ENCODE assay signal across 8 mouse cellular contexts in genomic region chr17:46649811-46650210, GRCm38 (mm10). TPM values are rescaled to one million over a fixed set of nuclear protein-coding genes. Genes with fewer than 3 reads are reported as not detected.
DNase-seq lines count a peak whose midpoint lies in the region; ATAC-seq and TF ChIP-seq lines count a peak whose summit lies in the region.

No protein-coding gene starts in this region.

- no peak for TF ChIP-seq RAD21 in MEL (IDR thresholded peaks at IDR 0.05; ENCODE audit: low read depth, low read length)

- no peaks in the 10 kb centered on the region for H3K27me3 ChIP-seq in heart, embryonic 14.5 days (ENCODE audit: control insufficient read depth, insufficient read depth, low read length)
- H3K27me3 ChIP-seq in MEL (ENCODE audit: control insufficient read depth in 1 of 2, insufficient read depth in 2 of 2, low read length in 2 of 2): no peaks in the 10 kb centered on the region
- no peaks in the 10 kb centered on the region for H3K27me3 ChIP-seq in hindbrain, embryonic 10.5 days (ENCODE audit: insufficient read depth, poor library complexity, severe bottlenecking)

- TF ChIP-seq CTCF in MEL (IDR thresholded peaks at IDR 0.05 in 2 of 3, conservative IDR thresholded peaks at IDR 0.05 in 1 of 3; ENCODE audit: control insufficient read depth in 1 of 3, insufficient read depth in 1 of 3, low read depth in 2 of 3, low read length in 3 of 3, poor library complexity in 1 of 3, severe bottlenecking in 1 of 3): no peak

- H3K4me2 ChIP-seq in heart, embryonic 14.5 days (ENCODE audit: low read length): peak overlapping the region; percentile 82

- no peak for TF ChIP-seq EP300 in MEL (IDR thresholded peaks at IDR 0.05; ENCODE audit: low read depth in 1 of 2, low read length in 2 of 2)

- H3K36me3 ChIP-seq in heart, embryonic 14.5 days (ENCODE audit: control insufficient read depth, insufficient read depth, low read length): peaks cover 46% of the 10 kb centered on the region
- H3K36me3 ChIP-seq in MEL (ENCODE audit: control insufficient read depth in 1 of 2, insufficient read depth in 2 of 2, low read length in 2 of 2): peaks cover 0 to 7% of the 10 kb centered on the region in 2 experiments; a peak in 2 of 4 replicates
- peaks cover 54% of the 10 kb centered on the region for H3K36me3 ChIP-seq in hindbrain, embryonic 10.5 days
- peaks cover 4% of the 10 kb centered on the region; the same call in 1 of the 2 replicates for H3K36me3 ChIP-seq in macrophage (ENCODE audit: inconsistent target)

- H3K27ac ChIP-seq in heart, embryonic 14.5 days (replicated peaks in 1 of 2; ENCODE audit: control insufficient read depth in 1 of 2, insufficient read depth in 1 of 2, low read depth in 2 of 2, low read length in 2 of 2): peak overlapping the region; percentile 98
- peak overlapping the region; percentile 36 for H3K27ac ChIP-seq in MEL (ENCODE audit: control insufficient read depth, low read depth, low read length)
- H3K27ac ChIP-seq in hindbrain, embryonic 10.5 days: peak overlapping the region; percentile 96
- 0 out of 2 replicates have a peak overlapping the region, but pooled peaks have one; percentile 13 for H3K27ac ChIP-seq in macrophage

- peak overlapping the region; percentile 94 for H3K9ac ChIP-seq in heart, embryonic 14.5 days (ENCODE audit: low read length)
- H3K9ac ChIP-seq in MEL (ENCODE audit: control insufficient read depth, low read depth, low read length, poor library complexity, severe bottlenecking): peak overlapping the region; percentile 83

- H3K79me2 ChIP-seq in MEL (ENCODE audit: control insufficient read depth, insufficient read depth, low read length, poor library complexity) (peaks cover 16% of the 10 kb centered on the region), macrophage (ENCODE audit: inconsistent target) (peaks cover 16% of the 10 kb centered on the region)

- 28% methylated on average over 15 of the region's 15 CpGs for WGBS in heart, embryonic 14.5 days
- WGBS in hindbrain, embryonic 10.5 days: 39% methylated on average over 15 of the region's 15 CpGs
- WGBS in macrophage (ENCODE audit: missing documents): 44% methylated on average over 15 of the region's 15 CpGs

- TF ChIP-seq POLR2A in MEL (IDR thresholded peaks at IDR 0.05; ENCODE audit: control insufficient read depth in 1 of 2, insufficient read depth in 1 of 2, low read depth in 1 of 2, low read length in 2 of 2, poor library complexity in 1 of 2): no peak

- H3K4me3 ChIP-seq in heart, embryonic 14.5 days (ENCODE audit: control insufficient read depth in 1 of 2, insufficient read depth in 1 of 2, low read depth in 1 of 2, low read length in 2 of 2): peak overlapping the region; percentile 76 to 91
- H3K4me3 ChIP-seq in MEL (ENCODE audit: control insufficient read depth in 1 of 2, insufficient read depth in 1 of 2, low read depth in 2 of 2, low read length in 2 of 2) (peak overlapping the region; percentile 78 to 99), macrophage (ENCODE audit: inconsistent target) (peak overlapping the region; percentile 15)
- peak overlapping the region; percentile 65 for H3K4me3 ChIP-seq in hindbrain, embryonic 10.5 days

- no peak for DNase-seq in heart, adult 8-10 months (ENCODE audit: low spot score)
- no peak for DNase-seq in MEL (ENCODE audit: low read depth, low spot score)
- no peak for DNase-seq in hindbrain, embryonic 10.5 days (ENCODE audit: low spot score)
- DNase-seq in left cerebral cortex, postnatal 4 days: no peak
- no peak for DNase-seq in frontal cortex, postnatal 36 days (ENCODE audit: low spot score in 2 of 2)
- DNase-seq in spleen, adult 12 weeks (ENCODE audit: low spot score): no peak

- no peaks in the 10 kb centered on the region for H3K9me3 ChIP-seq in heart, embryonic 14.5 days (ENCODE audit: control insufficient read depth, low read length)
- no peaks in the 10 kb centered on the region for H3K9me3 ChIP-seq in MEL (replicated peaks; ENCODE audit: insufficient read depth, low read length)
- H3K9me3 ChIP-seq in hindbrain, embryonic 10.5 days: no peaks in the 10 kb centered on the region

- ATAC-seq in heart, embryonic 14.5 days (ENCODE audit: insufficient number of reproducible peaks, insufficient read depth, low FRiP score, low read depth): no peak

- peaks cover 23 to 42% of the 10 kb centered on the region in 2 experiments for H3K4me1 ChIP-seq in heart, embryonic 14.5 days (ENCODE audit: control insufficient read depth in 2 of 2, insufficient read depth in 2 of 2, low read length in 2 of 2)
- H3K4me1 ChIP-seq in MEL (ENCODE audit: control insufficient read depth in 1 of 2, insufficient read depth in 2 of 2, low read length in 2 of 2): peaks cover 6 to 11% of the 10 kb centered on the region in 2 experiments; a peak in 3 of 4 replicates
- peaks cover 59% of the 10 kb centered on the region for H3K4me1 ChIP-seq in hindbrain, embryonic 10.5 days (replicated peaks)

- intact Hi-C loops in left cerebral cortex, postnatal 4 days (cut with DNase I): loop anchor here (10.0 kb wide), 1 partner anchor 95 kb away; the partner anchor contains the start of gene Srf

RNA-seq across cellular contexts. Expression of gene Cul7, which starts 0.3 kb away (rescaled TPM):
- polyA plus RNA-seq in heart, embryonic 14.5 days (2014; fragmentation: Nextera tagmentation; extraction: Ambion mirVana): 31.3 and 34.3 TPM in 2 replicates
- 10 to 100 TPM; 16.5 to 21.2 (median 18.7) TPM for total RNA-seq in heart, adult 8-10 months (2022)
- total RNA-seq in MEL (2012; rRNA removed): 32.6 and 35.1 TPM in 2 replicates
- polyA plus RNA-seq in MEL (2012; ENCODE audit: insufficient read depth in 1 of 2, insufficient read length in 2 of 2, low read depth in 1 of 2, low replicate concordance in 2 of 2, missing spikeins in 1 of 2) (10 to 100 TPM; 35.8 to 45.8 TPM), macrophage (2018) (6.2 to 8.8 TPM (median 7.3 TPM) in 3 replicates)
- 40.7 and 45.5 TPM in 2 replicates for polyA plus RNA-seq in hindbrain, embryonic 10.5 days (2016; fragmentation: Nextera tagmentation; extraction: Ambion mirVana)
- total RNA-seq in macrophage (2018; cell fraction: chromatin; rRNA removed): 10 to 100 TPM in 16 of 26 experiments, 1 to 10 TPM in 10; 2.7 to 30.0 (median 12.8) TPM
- 10 to 100 TPM in 8 of 26 experiments, 1 to 10 TPM in 18; 3.3 to 13.4 (median 6.7) TPM for total RNA-seq in macrophage (2018; cell fraction: cytosol; rRNA removed)
- 10 to 100 TPM in 10 of 26 experiments, 1 to 10 TPM in 16; 4.2 to 18.6 (median 8.9) TPM for total RNA-seq in macrophage (2018; cell fraction: nucleus; rRNA removed)
- total RNA-seq in left cerebral cortex, postnatal 4 days (2021): 10 to 100 TPM; 64.7 to 71.0 TPM

RNA-seq across cellular contexts. Expression of gene Mrpl2, which starts 3.8 kb away (rescaled TPM):
- polyA plus RNA-seq in heart, embryonic 14.5 days (2014; fragmentation: Nextera tagmentation; extraction: Ambion mirVana): 116 and 122 TPM in 2 replicates
- total RNA-seq in heart, adult 8-10 months (2022): 100 to 1,000 TPM; 115 to 133 (median 125) TPM
- 224 and 237 TPM in 2 replicates for total RNA-seq in MEL (2012; rRNA removed)
- polyA plus RNA-seq in MEL (2012; ENCODE audit: insufficient read depth in 1 of 2, insufficient read length in 2 of 2, low read depth in 1 of 2, low replicate concordance in 2 of 2, missing spikeins in 1 of 2) (100 to 1,000 TPM in 1 of 2 experiments, not detected in 1; 207 TPM), macrophage (2018) (34.1 to 78.8 TPM (median 41.5 TPM) in 3 replicates)
- polyA plus RNA-seq in hindbrain, embryonic 10.5 days (2016; fragmentation: Nextera tagmentation; extraction: Ambion mirVana): 115 and 119 TPM in 2 replicates
- total RNA-seq in macrophage (2018; cell fraction: chromatin; rRNA removed): 10 to 100 TPM in 14 of 26 experiments, 1 to 10 TPM in 12; 2.0 to 26.5 (median 12.4) TPM
- 10 to 100 TPM; 23.2 to 51.7 (median 39.6) TPM for total RNA-seq in macrophage (2018; cell fraction: cytosol; rRNA removed)
- total RNA-seq in macrophage (2018; cell fraction: nucleus; rRNA removed): 10 to 100 TPM in 21 of 26 experiments, 1 to 10 TPM in 5; 4.9 to 37.1 (median 15.6) TPM
- total RNA-seq in left cerebral cortex, postnatal 4 days (2021): 10 to 100 TPM; 34.3 to 43.6 TPM

RNA-seq across cellular contexts. Expression of gene Klc4, which starts 4.0 kb away (rescaled TPM):
- 20.3 and 21.4 TPM in 2 replicates for polyA plus RNA-seq in heart, embryonic 14.5 days (2014; fragmentation: Nextera tagmentation; extraction: Ambion mirVana)
- total RNA-seq in heart, adult 8-10 months (2022): 10 to 100 TPM; 27.5 to 29.1 (median 28.5) TPM
- total RNA-seq in MEL (2012; rRNA removed): 4.6 and 5.4 TPM in 2 replicates
- polyA plus RNA-seq in MEL (2012; ENCODE audit: insufficient read depth in 1 of 2, insufficient read length in 2 of 2, low read depth in 1 of 2, low replicate concordance in 2 of 2, missing spikeins in 1 of 2): 1 to 10 TPM in 1 of 2 experiments, not detected in 1; 9.5 TPM
- 35.3 and 38.1 TPM in 2 replicates for polyA plus RNA-seq in hindbrain, embryonic 10.5 days (2016; fragmentation: Nextera tagmentation; extraction: Ambion mirVana)
- 10 to 100 TPM in 18 of 26 experiments, 1 to 10 TPM in 7, under 1 TPM in 1; 0.75 to 65.3 (median 13.7) TPM for total RNA-seq in macrophage (2018; cell fraction: chromatin; rRNA removed)
- total RNA-seq in macrophage (2018; cell fraction: cytosol; rRNA removed): 10 to 100 TPM; 21.0 to 67.7 (median 39.1) TPM
- 10 to 100 TPM in 21 of 26 experiments, 1 to 10 TPM in 5; 5.5 to 47.7 (median 18.4) TPM for total RNA-seq in macrophage (2018; cell fraction: nucleus; rRNA removed)
- polyA plus RNA-seq in macrophage (2018): 41.6 to 48.1 TPM (median 47.7 TPM) in 3 replicates
- total RNA-seq in left cerebral cortex, postnatal 4 days (2021): 10 to 100 TPM; 18.9 to 20.4 TPM

RNA-seq across cellular contexts. Expression of gene Ptk7, which starts 20.5 kb away (rescaled TPM):
- polyA plus RNA-seq in heart, embryonic 14.5 days (2014; fragmentation: Nextera tagmentation; extraction: Ambion mirVana): 12.8 and 21.3 TPM in 2 replicates
- 1 to 10 TPM; 1.8 to 3.5 (median 2.1) TPM for total RNA-seq in heart, adult 8-10 months (2022)
- 0.04 and 0.39 TPM in 2 replicates for total RNA-seq in MEL (2012; rRNA removed)
- polyA plus RNA-seq in MEL (2012; ENCODE audit: insufficient read depth in 1 of 2, insufficient read length in 2 of 2, low read depth in 1 of 2, low replicate concordance in 2 of 2, missing spikeins in 1 of 2): under 1 TPM in 1 of 2 experiments, not detected in 1; 0.10 TPM
- polyA plus RNA-seq in hindbrain, embryonic 10.5 days (2016; fragmentation: Nextera tagmentation; extraction: Ambion mirVana): 67.2 and 76.8 TPM in 2 replicates
- total RNA-seq in macrophage (2018; cell fraction: chromatin; rRNA removed): 1 to 10 TPM in 2 of 26 experiments, under 1 TPM in 6, not detected in 18; 0.19 to 8.8 (median 0.39) TPM
- under 1 TPM in 15 of 26 experiments, not detected in 11; 0.03 to 0.19 (median 0.04) TPM for total RNA-seq in macrophage (2018; cell fraction: cytosol; rRNA removed)
- total RNA-seq in macrophage (2018; cell fraction: nucleus; rRNA removed): 1 to 10 TPM in 1 of 26 experiments, under 1 TPM in 5, not detected in 20; 0.15 to 1.6 (median 0.18) TPM
- 0.04 to 0.14 TPM in 2 of 3 replicates, not detected in the other for polyA plus RNA-seq in macrophage (2018)
- total RNA-seq in left cerebral cortex, postnatal 4 days (2021): 10 to 100 TPM; 29.8 to 30.6 TPM

RNA-seq across cellular contexts. Expression of gene Rrp36, which starts 24.3 kb away (rescaled TPM):
- 33.9 and 36.9 TPM in 2 replicates for polyA plus RNA-seq in heart, embryonic 14.5 days (2014; fragmentation: Nextera tagmentation; extraction: Ambion mirVana)
- total RNA-seq in heart, adult 8-10 months (2022): 10 to 100 TPM; 10.5 to 13.7 (median 12.4) TPM
- 43.6 and 55.3 TPM in 2 replicates for total RNA-seq in MEL (2012; rRNA removed)
- polyA plus RNA-seq in MEL (2012; ENCODE audit: insufficient read depth in 1 of 2, insufficient read length in 2 of 2, low read depth in 1 of 2, low replicate concordance in 2 of 2, missing spikeins in 1 of 2) (10 to 100 TPM in 1 of 2 experiments, not detected in 1; 51.2 TPM), macrophage (2018) (30.5 to 52.1 TPM (median 39.7 TPM) in 3 replicates)
- 65.7 and 67.5 TPM in 2 replicates for polyA plus RNA-seq in hindbrain, embryonic 10.5 days (2016; fragmentation: Nextera tagmentation; extraction: Ambion mirVana)
- 10 to 100 TPM in 24 of 26 experiments, 1 to 10 TPM in 2; 7.2 to 26.0 (median 17.8) TPM for total RNA-seq in macrophage (2018; cell fraction: chromatin; rRNA removed)
- 10 to 100 TPM; 23.3 to 43.0 (median 35.7) TPM for total RNA-seq in macrophage (2018; cell fraction: cytosol; rRNA removed)
- 10 to 100 TPM; 10.2 to 32.5 (median 19.9) TPM for total RNA-seq in macrophage (2018; cell fraction: nucleus; rRNA removed)
- total RNA-seq in left cerebral cortex, postnatal 4 days (2021): 10 to 100 TPM; 19.0 to 22.7 TPM

Comparison
In these comparisons a context has a peak if more than half of its experiments do, and no peak if none do; other contexts are left out.
1. H3K27ac ChIP-seq: peak in every context shown above with its lines; median percentile 98 in heart, embryonic 14.5 days; 96 in hindbrain, embryonic 10.5 days; 36 in MEL; 13 in macrophage.
2. H3K4me3 ChIP-seq: peak in every context shown above with its lines; median percentile 88 in MEL; 84 in heart, embryonic 14.5 days; 65 in hindbrain, embryonic 10.5 days; 15 in macrophage.